Mouse (Mus musculus) hindbrain, embryonic 16.5 days (tissue): Measurements from ENCODE around the gene Rpl13a. TPM values are rescaled to one million over a fixed set of nuclear protein-coding genes. Genes with fewer than 3 reads are reported as not detected.
A peak's percentile ranks its signal among the peaks of the same experiment; 100 is the strongest.

ENCODE experiments used
- ATAC-seq: fragments of 200-750 bp; cut with Nextera tagmentation; 2 replicates; pipeline ENCODE4 v1.8.0; 2017; ENCODE audit warnings: moderate TSS enrichment, moderate library complexity
- H3K27ac ChIP-seq: fragments of 300-500 bp; sonication (generic); 2 replicates; pipeline ENCODE4 v1.5.1; 2014; ENCODE audit warnings: low read depth, mild to moderate bottlenecking, control low read depth, low read length, moderate library complexity
- H3K27me3 ChIP-seq: fragments of 300-500 bp; sonication (generic); replicated peaks from 2 replicates; pipeline ENCODE4 v1.6.1; 2014; ENCODE audit warnings: low read length; ENCODE audit not compliant: control insufficient read depth, insufficient read depth
- H3K36me3 ChIP-seq: fragments of 300-500 bp; sonication (generic); 2 replicates; pipeline ENCODE4 v1.6.1; 2014; ENCODE audit warnings: mild to moderate bottlenecking, low read length, moderate library complexity, mixed read lengths; ENCODE audit not compliant: control insufficient read depth, insufficient read depth
- H3K4me1 ChIP-seq: fragments of 300-500 bp; sonication (generic); 2 replicates; pipeline ENCODE4 v1.6.1; 2014; ENCODE audit warnings: low read depth, low read length; ENCODE audit not compliant: control insufficient read depth, insufficient read depth
- H3K4me2 ChIP-seq: fragments of 300-500 bp; sonication (generic); 2 replicates; pipeline ENCODE4 v1.6.1; 2014; ENCODE audit warnings: mild to moderate bottlenecking, low read length, control low read depth, moderate library complexity
- H3K4me3 ChIP-seq: fragments of 300-500 bp; sonication (generic); 2 replicates; pipeline ENCODE4 v1.5.1; 2014; ENCODE audit warnings: mild to moderate bottlenecking, low read length, control low read depth, moderate library complexity
- H3K9ac ChIP-seq: fragments of 300-500 bp; sonication (generic); 2 replicates; pipeline ENCODE4 v1.6.1; 2014; ENCODE audit warnings: low read depth, mild to moderate bottlenecking, control low read depth, low read length, moderate library complexity
- H3K9me3 ChIP-seq: fragments of 300-500 bp; sonication (generic); 2 replicates; pipeline ENCODE4 v1.6.1; 2014; ENCODE audit warnings: mild to moderate bottlenecking, low read length, moderate library complexity; ENCODE audit not compliant: control insufficient read depth
- WGBS: fragments of 180-500 bp; shearing (Covaris S2); extraction: QIAGEN DNeasy Blood & Tissue Kit; methylation state at CpG from one replicate; pipeline ENCODE4 v1.1.7; 2014; 5-methylcytosine and 5-hydroxymethylcytosine counted together
- polyA plus RNA-seq: library from polyadenylated mRNA; unstranded; fragments of >200 nt; fragmentation: Nextera tagmentation; extraction: Ambion mirVana; gene quantifications from 2 replicates; pipeline ENCODE4 v1.2.1, GENCODE M21; 2015

Rpl13a gene
- polyA plus RNA-seq, 1 experiment from 2014 or later, result 622 TPM

GRCm38 (mm10) chr7:45167761-45168445 is 39.3 kb upstream of the Rpl13a start:
- Histone ChIP-seq H3K4me3 (no peak overlapping the region), H3K4me1 (peaks cover 17% of the 10 kb centered on the region), H3K36me3 (no peaks in the 10 kb centered on the region), H3K27me3 (peaks cover 71% of the 10 kb centered on the region), H3K27ac (no peak overlapping the region), H3K9me3 (no peaks in the 10 kb centered on the region), H3K4me2 (peak overlapping the region; percentile 12; the same call in 1 of the 2 replicates), H3K9ac (peak overlapping the region; percentile 1)
- WGBS, result 2% methylated on average over 19 of the region's 19 CpGs
- ATAC-seq, result 0 out of 2 replicates have a peak, but pooled peaks have one; percentile 5

GRCm38 (mm10) chr7:45166950-45167401 is 38.4 kb upstream of the Rpl13a start:
- H3K27me3 ChIP-seq, result peaks cover 75% of the 10 kb centered on the region
- no peak overlapping the region for H3K27ac ChIP-seq
- peaks cover 23% of the 10 kb centered on the region for H3K4me1 ChIP-seq
- no peak for ATAC-seq
- no peaks in the 10 kb centered on the region for H3K36me3 ChIP-seq
- no peak overlapping the region for H3K4me3 ChIP-seq
- no peak overlapping the region for H3K9ac ChIP-seq
- H3K9me3 ChIP-seq, result no peaks in the 10 kb centered on the region
- 20% methylated on average over 10 of the region's 10 CpGs for WGBS
- no peak overlapping the region for H3K4me2 ChIP-seq

- Histone ChIP-seq H3K27me3 (peaks cover 71% of the 10 kb centered on the region), H3K4me1 (peaks cover 24% of the 10 kb centered on the region), H3K36me3 (no peaks in the 10 kb centered on the region), H3K4me2 (no peak overlapping the region), H3K27ac (no peak overlapping the region), H3K9ac (no peak overlapping the region), H3K4me3 (no peak overlapping the region), H3K9me3 (no peaks in the 10 kb centered on the region)
- ATAC-seq, result no peak
- WGBS, result 38% methylated on average over 11 of the region's 11 CpGs
These were observed 37.1 kb upstream of the Rpl13a start for GRCm38 (mm10) chr7:45165701-45166100.

- 66% methylated on average over 5 of the region's 5 CpGs for WGBS
- H3K4me1 ChIP-seq, result peaks cover 24% of the 10 kb centered on the region
- H3K9me3 ChIP-seq, result no peaks in the 10 kb centered on the region
- no peak overlapping the region for H3K4me3 ChIP-seq
- no peak overlapping the region for H3K4me2 ChIP-seq
- peaks cover 4% of the 10 kb centered on the region; the same call in 1 of the 2 replicates for H3K36me3 ChIP-seq
- ATAC-seq, result no peak
- no peak overlapping the region for H3K27ac ChIP-seq
- no peak overlapping the region for H3K9ac ChIP-seq
- H3K27me3 ChIP-seq, result peaks cover 64% of the 10 kb centered on the region
These were observed 36.3 kb upstream of the Rpl13a start for GRCm38 (mm10) chr7:45164833-45165232.

GRCm38 (mm10) chr7:45163735-45164490 is 35.4 kb upstream of the Rpl13a start, which contains the start of gene Slc17a7:
Gene Slc17a7 (plus strand): TSS chr7:45163949.
- Histone ChIP-seq H3K36me3 (peaks cover 4% of the 10 kb centered on the region; the same call in 1 of the 2 replicates), H3K4me1 (peaks cover 24% of the 10 kb centered on the region), H3K27ac (no peak within 1 kb of the TSS), H3K4me2 (peak within 1 kb of the TSS; percentile 62), H3K9me3 (no peaks in the 10 kb centered on the region), H3K9ac (peak within 1 kb of the TSS; percentile 61), H3K27me3 (peaks cover 56% of the 10 kb centered on the region), H3K4me3 (peak within 1 kb of the TSS; percentile 45)
- ATAC-seq, result no peak
- WGBS, result 1% methylated on average over 29 of the region's 41 CpGs

- Histone ChIP-seq H3K4me2 (no peak overlapping the region; the same call in 1 of the 2 replicates), H3K4me1 (peaks cover 18% of the 10 kb centered on the region), H3K9me3 (no peaks in the 10 kb centered on the region), H3K27ac (no peak overlapping the region), H3K9ac (no peak overlapping the region), H3K27me3 (peaks cover 48% of the 10 kb centered on the region), H3K36me3 (peaks cover 4% of the 10 kb centered on the region; the same call in 1 of the 2 replicates), H3K4me3 (no peak overlapping the region)
- 75% methylated on average over 9 of the region's 9 CpGs for WGBS
- ATAC-seq, result no peak
These were observed 34.5 kb upstream of the Rpl13a start for GRCm38 (mm10) chr7:45162996-45163615.

- Histone ChIP-seq H3K4me1 (peaks cover 13% of the 10 kb centered on the region), H3K9me3 (no peaks in the 10 kb centered on the region), H3K9ac (peak overlapping the region; percentile 47), H3K4me2 (peak overlapping the region; percentile 79), H3K36me3 (peaks cover 8% of the 10 kb centered on the region; the same call in 1 of the 2 replicates), H3K27me3 (peaks cover 46% of the 10 kb centered on the region), H3K4me3 (peak overlapping the region; percentile 45), H3K27ac (peak overlapping the region; percentile 61; the same call in 1 of the 2 replicates)
- no peak; the same call in 1 of the 2 replicates for ATAC-seq
- WGBS, result 23% methylated on average over 6 of the region's 6 CpGs
These were observed 34.0 kb upstream of the Rpl13a start for GRCm38 (mm10) chr7:45162551-45162950.

- Histone ChIP-seq H3K9ac (peak overlapping the region; percentile 47), H3K4me3 (peak overlapping the region; percentile 45), H3K27ac (peak overlapping the region; percentile 61; the same call in 1 of the 2 replicates), H3K36me3 (peaks cover 9% of the 10 kb centered on the region; the same call in 1 of the 2 replicates), H3K4me2 (peak overlapping the region; percentile 79), H3K9me3 (no peaks in the 10 kb centered on the region), H3K27me3 (peaks cover 42% of the 10 kb centered on the region), H3K4me1 (peaks cover 13% of the 10 kb centered on the region)
- ATAC-seq, result peak; percentile 95
- WGBS, result 5% methylated on average over 35 of the region's 35 CpGs
These were observed 33.3 kb upstream of the Rpl13a start for GRCm38 (mm10) chr7:45161612-45162473.
